8 mouse cellular contexts compared by ENCODE assay signal in genomic region chr1:133132388-133133326, GRCm38 (mm10). TPM values are rescaled to one million over a fixed set of nuclear protein-coding genes. Genes with fewer than 3 reads are reported as not detected.
DNase-seq lines count a peak whose midpoint lies in the region; ATAC-seq and TF ChIP-seq lines count a peak whose summit lies in the region.

No protein-coding gene starts in this region.

- DNase-seq in spleen, adult 2 months (ENCODE audit: low read depth in 1 of 2, low spot score in 2 of 2) = peak in 1 of 2 experiments; percentile 8
- no peak for DNase-seq in spleen, postnatal 14 days (ENCODE audit: low spot score in 2 of 2)
- DNase-seq in yolk sac, embryonic 10.5 days (ENCODE audit: low spot score) = no peak
- DNase-seq in gastrocnemius, postnatal 14 days = no peak
- DNase-seq in ovary, postnatal 14 days (ENCODE audit: low spot score) = no peak

- no peak for ATAC-seq in embryonic facial prominence, embryonic 13.5 days (ENCODE audit: insufficient number of reproducible peaks, insufficient read depth, low FRiP score, low TSS enrichment, low read depth)
- ATAC-seq in hindbrain, embryonic 15.5 days (ENCODE audit: low FRiP score, low read depth) = no peak
- ATAC-seq in midbrain, embryonic 12.5 days (ENCODE audit: low FRiP score, low read depth) = no peak

- no peak for TF ChIP-seq CTCF in spleen, adult 2 months (IDR thresholded peaks at IDR 0.05; ENCODE audit: extremely low read depth, insufficient read depth, insufficient read length, insufficient replicate concordance)

- H3K4me3 ChIP-seq in spleen, adult 2 months (ENCODE audit: extremely low read depth, insufficient read depth, insufficient read length) = peak overlapping the region; percentile 93
- peak overlapping the region; percentile 98 for H3K4me3 ChIP-seq in embryonic facial prominence, embryonic 13.5 days
- peak overlapping the region; percentile 82 for H3K4me3 ChIP-seq in hindbrain, embryonic 15.5 days
- peak overlapping the region; percentile 87 for H3K4me3 ChIP-seq in midbrain, embryonic 12.5 days

- peak overlapping the region; percentile 99 for H3K27ac ChIP-seq in spleen, adult 2 months (ENCODE audit: insufficient read depth, low read length)
- peak overlapping the region; percentile 98 for H3K27ac ChIP-seq in embryonic facial prominence, embryonic 13.5 days
- no peak overlapping the region for H3K27ac ChIP-seq in hindbrain, embryonic 15.5 days (replicated peaks)
- H3K27ac ChIP-seq in midbrain, embryonic 12.5 days (replicated peaks) = no peak overlapping the region; the same call in 1 of the 2 replicates

- H3K9ac ChIP-seq in embryonic facial prominence, embryonic 13.5 days = peak overlapping the region; percentile 98
- peak overlapping the region; percentile 87 for H3K9ac ChIP-seq in hindbrain, embryonic 15.5 days
- H3K9ac ChIP-seq in midbrain, embryonic 12.5 days (replicated peaks) = peak overlapping the region; percentile 98

- no peak for TF ChIP-seq POLR2A in spleen, adult 2 months (IDR thresholded peaks at IDR 0.05; ENCODE audit: low read depth, low read length)

- no peaks in the 10 kb centered on the region for H3K9me3 ChIP-seq in embryonic facial prominence, embryonic 13.5 days
- H3K9me3 ChIP-seq in hindbrain, embryonic 15.5 days = no peaks in the 10 kb centered on the region
- no peaks in the 10 kb centered on the region for H3K9me3 ChIP-seq in midbrain, embryonic 12.5 days

- intact Hi-C loops in gastrocnemius, postnatal 14 days (cut with DNase I; ENCODE audit: low total_unique reads) = no loop called here

- H3K27me3 ChIP-seq in spleen, adult 2 months (ENCODE audit: control insufficient read depth, insufficient read depth, low read length) = no peaks in the 10 kb centered on the region
- H3K27me3 ChIP-seq in embryonic facial prominence, embryonic 13.5 days = no peaks in the 10 kb centered on the region
- H3K27me3 ChIP-seq in hindbrain, embryonic 15.5 days = no peaks in the 10 kb centered on the region
- H3K27me3 ChIP-seq in midbrain, embryonic 12.5 days = no peaks in the 10 kb centered on the region

- 1% methylated on average over 26 of the region's 26 CpGs for WGBS in spleen, adult 2 months
- WGBS in embryonic facial prominence, embryonic 13.5 days = 9% methylated on average over 26 of the region's 26 CpGs
- WGBS in hindbrain, embryonic 15.5 days = 10% methylated on average over 26 of the region's 26 CpGs
- WGBS in midbrain, embryonic 12.5 days = 17% methylated on average over 26 of the region's 26 CpGs

- peaks cover 19% of the 10 kb centered on the region for H3K36me3 ChIP-seq in spleen, adult 2 months (ENCODE audit: control insufficient read depth, insufficient read depth, low read length)
- peaks cover 18% of the 10 kb centered on the region for H3K36me3 ChIP-seq in embryonic facial prominence, embryonic 13.5 days
- H3K36me3 ChIP-seq in hindbrain, embryonic 15.5 days = peaks cover 11% of the 10 kb centered on the region
- H3K36me3 ChIP-seq in midbrain, embryonic 12.5 days = peaks cover 20% of the 10 kb centered on the region

- H3K4me1 ChIP-seq in spleen, adult 2 months (ENCODE audit: control insufficient read depth, insufficient read depth, insufficient read length) = no peaks in the 10 kb centered on the region
- H3K4me1 ChIP-seq in embryonic facial prominence, embryonic 13.5 days = peaks cover 44% of the 10 kb centered on the region
- peaks cover 53% of the 10 kb centered on the region for H3K4me1 ChIP-seq in hindbrain, embryonic 15.5 days (replicated peaks)
- H3K4me1 ChIP-seq in midbrain, embryonic 12.5 days = peaks cover 54% of the 10 kb centered on the region

- peak overlapping the region; percentile 99 for H3K4me2 ChIP-seq in embryonic facial prominence, embryonic 13.5 days
- peak overlapping the region; percentile 79 for H3K4me2 ChIP-seq in hindbrain, embryonic 15.5 days
- peak overlapping the region; percentile 100 for H3K4me2 ChIP-seq in midbrain, embryonic 12.5 days (replicated peaks)

RNA-seq across cellular contexts. Expression of gene Ppp1r15b, which starts 1.7 kb away (rescaled TPM):
- 19.7 and 26.6 TPM in 2 replicates for polyA plus RNA-seq in spleen, adult 2 months (2012; rRNA removed)
- 32.0 and 35.2 TPM in 2 replicates for polyA plus RNA-seq in embryonic facial prominence, embryonic 13.5 days (2015; fragmentation: Nextera tagmentation; extraction: Ambion mirVana)
- polyA plus RNA-seq in hindbrain, embryonic 15.5 days (2015; fragmentation: Nextera tagmentation; extraction: Ambion mirVana) = 26.7 and 28.0 TPM in 2 replicates
- polyA plus RNA-seq in midbrain, embryonic 12.5 days (2016; fragmentation: Nextera tagmentation; extraction: Ambion mirVana) = 52.7 and 57.9 TPM in 2 replicates
- total RNA-seq in gastrocnemius, postnatal 14 days (2021) = 10 to 100 TPM; 22.1 to 24.6 TPM

RNA-seq across cellular contexts. Expression of gene Plekha6, which starts 31.4 kb away (rescaled TPM):
- 26.0 and 31.1 TPM in 2 replicates for polyA plus RNA-seq in spleen, adult 2 months (2012; rRNA removed)
- polyA plus RNA-seq in embryonic facial prominence, embryonic 13.5 days (2015; fragmentation: Nextera tagmentation; extraction: Ambion mirVana) = 4.0 and 5.0 TPM in 2 replicates
- 17.2 and 19.9 TPM in 2 replicates for polyA plus RNA-seq in hindbrain, embryonic 15.5 days (2015; fragmentation: Nextera tagmentation; extraction: Ambion mirVana)
- 27.7 and 36.1 TPM in 2 replicates for polyA plus RNA-seq in midbrain, embryonic 12.5 days (2016; fragmentation: Nextera tagmentation; extraction: Ambion mirVana)
- total RNA-seq in gastrocnemius, postnatal 14 days (2021) = 10 to 100 TPM; 14.5 to 15.5 TPM

Comparison
In these comparisons a context has a peak if more than half of its experiments do, and no peak if none do; other contexts are left out.
1. H3K27ac ChIP-seq: peak in spleen, adult 2 months (single experiment) and embryonic facial prominence, embryonic 13.5 days (single experiment); none in hindbrain, embryonic 15.5 days (single experiment) and midbrain, embryonic 12.5 days (single experiment).
2. Peak in every context shown above with its lines, with median percentiles within 50 percentile points of each other: H3K4me3 ChIP-seq, H3K4me2 ChIP-seq and H3K9ac ChIP-seq.